Mouse (Mus musculus) hindbrain, postnatal 0 days (tissue): ENCODE data around the gene Ccdc42. TPM values are rescaled to one million over a fixed set of nuclear protein-coding genes. Genes with fewer than 3 reads are reported as not detected.

ENCODE experiments used
- ATAC-seq: fragments of 200-750 bp; cut with Nextera tagmentation; 2 replicates; pipeline ENCODE4 v1.8.0; 2017; ENCODE audit warnings: mild to moderate bottlenecking, moderate TSS enrichment, moderate library complexity
- DNase-seq: peaks from one replicate; pipeline ENCODE4 v3.0.0-alpha.2; 2015; ENCODE audit warnings: low spot score
- H3K27ac ChIP-seq: fragments of 300-500 bp; sonication (generic); 2 replicates; pipeline ENCODE4 v1.5.1; 2014; ENCODE audit warnings: mild to moderate bottlenecking
- H3K27me3 ChIP-seq: fragments of 300-500 bp; sonication (generic); 2 replicates; pipeline ENCODE4 v1.6.1; 2014; ENCODE audit warnings: low read length, mixed read lengths; ENCODE audit not compliant: insufficient read depth
- H3K36me3 ChIP-seq: fragments of 300-500 bp; sonication (generic); 2 replicates; pipeline ENCODE4 v1.6.1; 2014; ENCODE audit warnings: low read length, mixed read lengths; ENCODE audit not compliant: insufficient read depth
- H3K4me1 ChIP-seq: fragments of 300-500 bp; sonication (generic); 2 replicates; pipeline ENCODE4 v1.6.1; 2014; ENCODE audit warnings: antibody characterized with exemption, low read length, mixed read lengths; ENCODE audit not compliant: insufficient read depth
- H3K4me2 ChIP-seq: fragments of 300-500 bp; sonication (generic); 2 replicates; pipeline ENCODE4 v1.6.1; 2014; ENCODE audit warnings: low read depth, mild to moderate bottlenecking, low read length, moderate library complexity, mixed read lengths
- H3K4me3 ChIP-seq: fragments of 300-500 bp; sonication (generic); 2 replicates; pipeline ENCODE4 v1.5.1; 2014; ENCODE audit warnings: low read length
- H3K9ac ChIP-seq: fragments of 300-500 bp; sonication (generic); replicated peaks from 2 replicates; pipeline ENCODE4 v1.6.1; 2014; ENCODE audit warnings: mild to moderate bottlenecking, low read length, moderate library complexity, mixed read lengths
- H3K9me3 ChIP-seq: fragments of 300-500 bp; sonication (generic); 2 replicates; pipeline ENCODE4 v1.6.1; 2016; ENCODE audit warnings: low read length, mixed read lengths
- CTCF ChIP-seq: IDR thresholded peaks from 2 replicates; pipeline ENCODE4 v1.5.1; 2016; ENCODE audit warnings: antibody characterized with exemption, control low read depth, low read depth
- WGBS: fragments of 180-500 bp; shearing (Covaris S2); extraction: QIAGEN DNeasy Blood & Tissue Kit; methylation state at CpG from one replicate; pipeline ENCODE4 v1.1.7; 2014; 5-methylcytosine and 5-hydroxymethylcytosine counted together
- polyA plus RNA-seq: library from polyadenylated mRNA; unstranded; fragments of >200 nt; fragmentation: Nextera tagmentation; extraction: Ambion mirVana; gene quantifications from 2 replicates; pipeline ENCODE4 v1.2.1, GENCODE M21; 2015
- total RNA-seq: library from RNA; depleted of rRNA; stranded (reverse); fragments of >200 nt; gene quantifications from 2 replicates; pipeline ENCODE4 v1.2.3, GENCODE M21; 2014; rRNA removed

Ccdc42 gene
- total and polyA plus RNA-seq, 2 experiments from 2014 or later = 0.44 TPM; not detected in 1

- Histone ChIP-seq H3K9me3 (no peaks in the 10 kb centered on the region), H3K9ac (no peak overlapping the region), H3K36me3 (no peaks in the 10 kb centered on the region), H3K4me3 (no peak overlapping the region), H3K27me3 (no peaks in the 10 kb centered on the region), H3K27ac (no peak overlapping the region), H3K4me2 (no peak overlapping the region), H3K4me1 (no peaks in the 10 kb centered on the region)
- WGBS = 67% methylated on average over 6 of the region's 6 CpGs
- DNase-seq = no peak
- ATAC-seq = no peak
- TF ChIP-seq CTCF = no peak
Observed at GRCm38 (mm10) chr11:68644781-68645180, 58.0 kb downstream of the Ccdc42 start.

Other genes with a start within 250 kb of the Ccdc42 start
- 81.7 and 101 TPM in 2 replicates for gene Ntn1, start 186.2 kb upstream of the Ccdc42 start, total RNA-seq
- gene Ntn1, start 186.2 kb upstream of the Ccdc42 start, polyA plus RNA-seq = 13.8 and 14.3 TPM in 2 replicates
- gene Pik3r5, start 154.9 kb upstream of the Ccdc42 start, total RNA-seq = 1.4 and 2.5 TPM in 2 replicates
- 0.34 and 0.65 TPM in 2 replicates for gene Pik3r5, start 154.9 kb upstream of the Ccdc42 start, polyA plus RNA-seq
- gene Pik3r6, start 84.0 kb upstream of the Ccdc42 start, total RNA-seq = 1.5 and 2.7 TPM in 2 replicates
- 1.3 and 1.7 TPM in 2 replicates for gene Pik3r6, start 84.0 kb upstream of the Ccdc42 start, polyA plus RNA-seq
- 0.10 TPM in 1 of 2 replicates, not detected in the other for gene Mfsd6l, start 30.8 kb upstream of the Ccdc42 start, total RNA-seq
- gene Mfsd6l, start 30.8 kb upstream of the Ccdc42 start, polyA plus RNA-seq = 0.11 TPM in 2 replicates
- 185 and 212 TPM in 2 replicates for gene Myh10, start 104.5 kb downstream of the Ccdc42 start, total RNA-seq
- 64.4 and 69.9 TPM in 2 replicates for gene Myh10, start 104.5 kb downstream of the Ccdc42 start, polyA plus RNA-seq